Mouse (Mus musculus) neural tube, embryonic 12.5 days (tissue): ENCODE data around the gene Etv3. TPM values are rescaled to one million over a fixed set of nuclear protein-coding genes. Genes with fewer than 3 reads are reported as not detected.
A peak's percentile ranks its signal among the peaks of the same experiment; 100 is the strongest.
"Not testable (repeated sequence)": the region's sequence is repeated elsewhere in the genome, so short reads cannot be mapped to it uniquely, and the experiment has no call there.

Source experiments
- ATAC-seq: fragments of 200-750 bp; cut with Nextera tagmentation; 2 replicates; pipeline ENCODE4 v1.8.0; 2017; ENCODE audit warnings: low read depth, mild to moderate bottlenecking, moderate TSS enrichment, moderate library complexity; ENCODE audit not compliant: low FRiP score
- H3K27ac ChIP-seq: fragments of 300-500 bp; sonication (generic); 2 replicates; pipeline ENCODE4 v1.5.1; 2016
- H3K27me3 ChIP-seq: fragments of 300-500 bp; sonication (generic); replicated peaks from 2 replicates; pipeline ENCODE4 v1.6.1; 2016; ENCODE audit warnings: mild to moderate bottlenecking
- H3K36me3 ChIP-seq: fragments of 300-500 bp; sonication (generic); 2 replicates; pipeline ENCODE4 v1.6.1; 2016; ENCODE audit warnings: mild to moderate bottlenecking
- H3K4me1 ChIP-seq: fragments of 300-500 bp; sonication (generic); 2 replicates; pipeline ENCODE4 v1.6.1; 2016
- H3K4me2 ChIP-seq: fragments of 300-500 bp; sonication (generic); replicated peaks from 2 replicates; pipeline ENCODE4 v1.6.1; 2016; ENCODE audit warnings: mild to moderate bottlenecking
- H3K4me3 ChIP-seq: fragments of 300-500 bp; sonication (generic); 2 replicates; pipeline ENCODE4 v1.5.1; 2016
- H3K9ac ChIP-seq: fragments of 300-500 bp; sonication (generic); 2 replicates; pipeline ENCODE4 v1.6.1; 2016; ENCODE audit warnings: mild to moderate bottlenecking
- H3K9me3 ChIP-seq: fragments of 300-500 bp; sonication (generic); 2 replicates; pipeline ENCODE4 v1.6.1; 2016; ENCODE audit warnings: mild to moderate bottlenecking
- WGBS: fragments of 180-500 bp; shearing (Covaris S2); methylation state at CpG from one replicate; pipeline ENCODE4 v1.1.7; 2016; 5-methylcytosine and 5-hydroxymethylcytosine counted together
- polyA plus RNA-seq: library from polyadenylated mRNA; unstranded; fragments of >200 nt; fragmentation: Nextera tagmentation; extraction: Ambion mirVana; gene quantifications from 2 replicates; pipeline ENCODE4 v1.2.1, GENCODE M21; 2016

Gene Etv3
- polyA plus RNA-seq: 13.7 and 14.5 TPM in 2 replicates

GRCm38 (mm10) chr3:87525043-87525836, at the start of gene Etv3:
Etv3 (plus strand) TSS chr3:87525407.
- peak within 1 kb of the TSS; percentile 75 for H3K27ac ChIP-seq
- no peaks in the 10 kb centered on the region for H3K27me3 ChIP-seq
- WGBS: 7% methylated on average over 63 of the region's 64 CpGs
- peaks cover 27% of the 10 kb centered on the region for H3K36me3 ChIP-seq
- peaks cover 15% of the 10 kb centered on the region for H3K4me1 ChIP-seq
- H3K4me2 ChIP-seq: peak within 1 kb of the TSS; percentile 76
- H3K9ac ChIP-seq: peak within 1 kb of the TSS; percentile 99
- peak; percentile 97 for ATAC-seq
- H3K4me3 ChIP-seq: peak within 1 kb of the TSS; percentile 96
- H3K9me3 ChIP-seq: no peaks in the 10 kb centered on the region

GRCm38 (mm10) chr3:87477948-87478347, 47.3 kb upstream of the Etv3 start:
- H3K9ac ChIP-seq, H3K27ac ChIP-seq, ATAC-seq, H3K4me3 ChIP-seq, H3K36me3 ChIP-seq, H3K27me3 ChIP-seq, H3K4me2 ChIP-seq, H3K4me1 ChIP-seq, H3K9me3 ChIP-seq: not testable (repeated sequence)
- 91% methylated on average over 3 of the region's 3 CpGs for WGBS

- not testable (repeated sequence) for H3K4me2 ChIP-seq, H3K9me3 ChIP-seq, ATAC-seq, H3K27me3 ChIP-seq, H3K4me3 ChIP-seq, H3K9ac ChIP-seq, H3K27ac ChIP-seq, H3K36me3 ChIP-seq, H3K4me1 ChIP-seq
- 85% methylated on average over 6 of the region's 6 CpGs for WGBS
Observed at GRCm38 (mm10) chr3:87478596-87478995, 46.6 kb upstream of the Etv3 start.

- not testable (repeated sequence) for H3K27me3 ChIP-seq, H3K4me3 ChIP-seq, H3K4me2 ChIP-seq, ATAC-seq, H3K9ac ChIP-seq, H3K9me3 ChIP-seq, H3K27ac ChIP-seq, H3K36me3 ChIP-seq, H3K4me1 ChIP-seq
Observed at GRCm38 (mm10) chr3:87479230-87479629, 46.0 kb upstream of the Etv3 start.

GRCm38 (mm10) chr3:87487392-87487791, 37.8 kb upstream of the Etv3 start:
- ATAC-seq: no peak
- Histone ChIP-seq H3K36me3 (no peaks in the 10 kb centered on the region), H3K9me3 (no peaks in the 10 kb centered on the region), H3K27me3 (no peaks in the 10 kb centered on the region), H3K4me3 (no peak overlapping the region), H3K9ac (no peak overlapping the region), H3K4me2 (no peak overlapping the region), H3K27ac (no peak overlapping the region), H3K4me1 (no peaks in the 10 kb centered on the region)
- 79% methylated on average over 4 of the region's 4 CpGs for WGBS

- WGBS: 73% methylated on average over 2 of the region's 2 CpGs
Observed at GRCm38 (mm10) chr3:87487911-87488310, 37.3 kb upstream of the Etv3 start.

GRCm38 (mm10) chr3:87498266-87498665, 26.9 kb upstream of the Etv3 start:
- Histone ChIP-seq H3K27me3 (peaks cover 5% of the 10 kb centered on the region; the same call in 1 of the 2 replicates), H3K36me3 (no peaks in the 10 kb centered on the region), H3K4me1 (no peaks in the 10 kb centered on the region), H3K27ac (no peak overlapping the region), H3K9ac (no peak overlapping the region), H3K4me2 (no peak overlapping the region), H3K9me3 (no peaks in the 10 kb centered on the region), H3K4me3 (no peak overlapping the region)
- WGBS: 78% methylated on average over 9 of the region's 9 CpGs
- ATAC-seq: no peak

More at GRCm38 (mm10) chr3:87487911-87488310, 37.3 kb upstream of the Etv3 start:
- H3K9ac ChIP-seq: no peak overlapping the region
- no peak overlapping the region for H3K27ac ChIP-seq
- ATAC-seq: no peak
- no peaks in the 10 kb centered on the region for H3K36me3 ChIP-seq
- no peak overlapping the region for H3K4me3 ChIP-seq
- no peak overlapping the region for H3K4me2 ChIP-seq
- H3K4me1 ChIP-seq: no peaks in the 10 kb centered on the region
- H3K27me3 ChIP-seq: no peaks in the 10 kb centered on the region
- H3K9me3 ChIP-seq: no peaks in the 10 kb centered on the region

- Histone ChIP-seq H3K36me3 (no peaks in the 10 kb centered on the region), H3K4me2 (no peak overlapping the region), H3K4me3 (no peak overlapping the region), H3K9me3 (no peaks in the 10 kb centered on the region), H3K27me3 (peaks cover 5% of the 10 kb centered on the region; the same call in 1 of the 2 replicates), H3K9ac (no peak overlapping the region), H3K27ac (no peak overlapping the region), H3K4me1 (no peaks in the 10 kb centered on the region)
- WGBS: 13% methylated on average over 3 of the region's 3 CpGs
- ATAC-seq: no peak
Observed at GRCm38 (mm10) chr3:87499072-87499471, 26.1 kb upstream of the Etv3 start.

GRCm38 (mm10) chr3:87500088-87501055, 24.8 kb upstream of the Etv3 start:
- H3K4me2 ChIP-seq: no peak overlapping the region
- H3K4me1 ChIP-seq: no peaks in the 10 kb centered on the region
- ATAC-seq: no peak
- WGBS: 83% methylated on average over 24 of the region's 24 CpGs
- H3K9me3 ChIP-seq: no peaks in the 10 kb centered on the region
- no peak overlapping the region for H3K4me3 ChIP-seq
- no peak overlapping the region for H3K27ac ChIP-seq
- peaks cover 5% of the 10 kb centered on the region; the same call in 1 of the 2 replicates for H3K27me3 ChIP-seq
- H3K9ac ChIP-seq: no peak overlapping the region
- no peaks in the 10 kb centered on the region for H3K36me3 ChIP-seq

- no peak overlapping the region for H3K4me2 ChIP-seq
- H3K36me3 ChIP-seq: no peaks in the 10 kb centered on the region
- no peak overlapping the region for H3K4me3 ChIP-seq
- no peak overlapping the region for H3K9ac ChIP-seq
- no peaks in the 10 kb centered on the region for H3K9me3 ChIP-seq
- peaks cover 5% of the 10 kb centered on the region; the same call in 1 of the 2 replicates for H3K27me3 ChIP-seq
- no peaks in the 10 kb centered on the region for H3K4me1 ChIP-seq
- 47% methylated on average over 8 of the region's 8 CpGs for WGBS
- ATAC-seq: no peak
- H3K27ac ChIP-seq: no peak overlapping the region
Observed at GRCm38 (mm10) chr3:87501151-87501550, 24.1 kb upstream of the Etv3 start.

- Histone ChIP-seq H3K9me3 (no peaks in the 10 kb centered on the region), H3K4me1 (no peaks in the 10 kb centered on the region), H3K4me2 (no peak overlapping the region), H3K9ac (no peak overlapping the region), H3K27me3 (peaks cover 5% of the 10 kb centered on the region; the same call in 1 of the 2 replicates), H3K36me3 (no peaks in the 10 kb centered on the region), H3K27ac (no peak overlapping the region), H3K4me3 (no peak overlapping the region)
- no peak for ATAC-seq
- WGBS: 92% methylated on average over 6 of the region's 6 CpGs
Observed at GRCm38 (mm10) chr3:87502771-87503170, 22.4 kb upstream of the Etv3 start.

GRCm38 (mm10) chr3:87504330-87504729, 20.9 kb upstream of the Etv3 start:
- peak; percentile 34; the same call in 1 of the 2 replicates for ATAC-seq
- WGBS: 33% methylated on average over 7 of the region's 7 CpGs
- Histone ChIP-seq H3K9ac (no peak overlapping the region), H3K4me1 (peaks cover 6% of the 10 kb centered on the region; the same call in 1 of the 2 replicates), H3K27ac (no peak overlapping the region), H3K4me2 (no peak overlapping the region), H3K4me3 (no peak overlapping the region), H3K36me3 (no peaks in the 10 kb centered on the region), H3K9me3 (no peaks in the 10 kb centered on the region), H3K27me3 (peaks cover 7% of the 10 kb centered on the region; the same call in 1 of the 2 replicates)
